Mouse (Mus musculus) olfactory bulb, adult 2 months (tissue): Measurements from ENCODE around the gene Slc45a3.

Experiments
- CTCF ChIP-seq: fragments of 200-500 bp; IDR thresholded peaks from 2 replicates; pipeline ENCODE4 v1.5.1; 2012; ENCODE audit warnings: low read depth, mild to moderate bottlenecking, low read length, moderate library complexity; ENCODE audit not compliant: insufficient read depth
- POLR2A ChIP-seq: fragments of 200-500 bp; IDR thresholded peaks from 2 replicates; pipeline ENCODE4 v1.6.1; 2012; ENCODE audit warnings: mild to moderate bottlenecking, low read depth, low read length, moderate library complexity; ENCODE audit not compliant: insufficient read depth

- TF ChIP-seq CTCF (no peak), POLR2A (no peak)
Measured at GRCm38 (mm10) chr1:132012861-132013260, 50.1 kb downstream of the Slc45a3 start.
